Mouse (Mus musculus) erythroid progenitor cell, adult 5-6 weeks (primary cell): Measurements from ENCODE around the gene Commd7. TPM values are rescaled to one million over a fixed set of nuclear protein-coding genes. Genes with fewer than 3 reads are reported as not detected.

Experiments
- total RNA-seq, 2 experiments: library from RNA; stranded (forward) in 1 of 2; stranded (reverse) in 1 of 2; fragments of 150-400 nt in 1 of 2; fragments of 186-747, 209-891 nt in 1 of 2; gene quantifications; 2 replicates each; pipeline versions ENCODE4 v1.2.3 to v1.2.4; 2015 to 2017; ENCODE audit warnings: low replicate concordance in 2 of 2

Gene Commd7
- total RNA-seq, 2 experiments from 2014 or later = 2.0 to 7.5 TPM

Other genes with a start within 250 kb of the Commd7 start
- gene 4930404H24Rik, start 140.0 kb downstream of the Commd7 start, total RNA-seq (2015; ENCODE audit: low replicate concordance) = not detected in 2 replicates
- not detected in 2 replicates for gene 4930404H24Rik, start 140.0 kb downstream of the Commd7 start, total RNA-seq (2017; ENCODE audit: low replicate concordance)
- 5.0 and 5.8 TPM in 2 replicates for gene Nol4l, start 102.8 kb downstream of the Commd7 start, total RNA-seq (2015; ENCODE audit: low replicate concordance)
- 2.7 and 5.8 TPM in 2 replicates for gene Nol4l, start 102.8 kb downstream of the Commd7 start, total RNA-seq (2017; ENCODE audit: low replicate concordance)
- 0.36 TPM in 1 of 2 replicates, not detected in the other for gene Dnmt3b, start 16.7 kb upstream of the Commd7 start, total RNA-seq (2015; ENCODE audit: low replicate concordance)
- gene Dnmt3b, start 16.7 kb upstream of the Commd7 start, total RNA-seq (2017; ENCODE audit: low replicate concordance) = 0.98 and 1.4 TPM in 2 replicates
- gene Dnmt3c, start 63.9 kb upstream of the Commd7 start, total RNA-seq (2015; ENCODE audit: low replicate concordance) = not detected in 2 replicates
- 0.90 TPM in 1 of 2 replicates, not detected in the other for gene Dnmt3c, start 63.9 kb upstream of the Commd7 start, total RNA-seq (2017; ENCODE audit: low replicate concordance)
- 75.0 and 109 TPM in 2 replicates for gene Mapre1, start 108.5 kb upstream of the Commd7 start, total RNA-seq (2015; ENCODE audit: low replicate concordance)
- 87.6 and 151 TPM in 2 replicates for gene Mapre1, start 108.5 kb upstream of the Commd7 start, total RNA-seq (2017; ENCODE audit: low replicate concordance)
- not detected in 2 replicates for gene Efcab8, start 147.2 kb upstream of the Commd7 start, total RNA-seq (2015; ENCODE audit: low replicate concordance)
- gene Efcab8, start 147.2 kb upstream of the Commd7 start, total RNA-seq (2017; ENCODE audit: low replicate concordance) = 0.51 TPM in 1 of 2 replicates, not detected in the other
- not detected in 2 replicates for gene Sun5, start 238.3 kb upstream of the Commd7 start, total RNA-seq (2015; ENCODE audit: low replicate concordance)
- gene Sun5, start 238.3 kb upstream of the Commd7 start, total RNA-seq (2017; ENCODE audit: low replicate concordance) = not detected in 2 replicates
- not detected in 2 replicates for gene Bpifb2, start 242.3 kb upstream of the Commd7 start, total RNA-seq (2015; ENCODE audit: low replicate concordance)
- gene Bpifb2, start 242.3 kb upstream of the Commd7 start, total RNA-seq (2017; ENCODE audit: low replicate concordance) = not detected in 2 replicates